Mouse (Mus musculus) liver, embryonic 16.5 days (tissue): ENCODE results near the gene Six1. TPM values are rescaled to one million over a fixed set of nuclear protein-coding genes. Genes with fewer than 3 reads are reported as not detected.
"Not testable (repeated sequence)": the region's sequence is repeated elsewhere in the genome, so short reads cannot be mapped to it uniquely, and the experiment has no call there.

Experiments used
- ATAC-seq: fragments of 200-750 bp; cut with Nextera tagmentation; 2 replicates; pipeline ENCODE4 v1.8.0; 2017; ENCODE audit warnings: low read depth, mild to moderate bottlenecking, moderate number of reproducible peaks, moderate library complexity
- H3K27ac ChIP-seq: fragments of 300-500 bp; sonication (generic); 2 replicates; pipeline ENCODE4 v1.5.1; 2014; ENCODE audit warnings: mild to moderate bottlenecking, low read length
- H3K27me3 ChIP-seq: fragments of 300-500 bp; sonication (generic); 2 replicates; pipeline ENCODE4 v1.6.1; 2014; ENCODE audit warnings: low read depth, low read length, mixed read lengths; ENCODE audit not compliant: control insufficient read depth, insufficient read depth
- H3K36me3 ChIP-seq: fragments of 300-500 bp; sonication (generic); 2 replicates; pipeline ENCODE4 v1.6.1; 2014; ENCODE audit warnings: mild to moderate bottlenecking; ENCODE audit not compliant: control insufficient read depth, insufficient read depth
- H3K4me1 ChIP-seq: fragments of 300-500 bp; sonication (generic); 2 replicates; pipeline ENCODE4 v1.6.1; 2014; ENCODE audit warnings: low read depth, low read length, mixed read lengths; ENCODE audit not compliant: control insufficient read depth
- H3K4me2 ChIP-seq: fragments of 300-500 bp; sonication (generic); 2 replicates; pipeline ENCODE4 v1.6.1; 2014; ENCODE audit warnings: low read depth, low read length, mixed read lengths
- H3K4me3 ChIP-seq: fragments of 300-500 bp; sonication (generic); 2 replicates; pipeline ENCODE4 v1.5.1; 2014; ENCODE audit warnings: low read depth, mild to moderate bottlenecking, low read length
- H3K9ac ChIP-seq: fragments of 300-500 bp; sonication (generic); 2 replicates; pipeline ENCODE4 v1.6.1; 2014; ENCODE audit warnings: low read depth, low read length
- H3K9me3 ChIP-seq: fragments of 300-500 bp; sonication (generic); replicated peaks from 2 replicates; pipeline ENCODE4 v1.6.1; 2016; ENCODE audit warnings: low read length; ENCODE audit not compliant: control insufficient read depth
- WGBS: fragments of 180-500 bp; shearing (Covaris S2); extraction: QIAGEN DNeasy Blood & Tissue Kit; methylation state at CpG from one replicate; pipeline ENCODE4 v1.1.7; 2014; ENCODE audit not compliant: insufficient replicate concordance; 5-methylcytosine and 5-hydroxymethylcytosine counted together
- polyA plus RNA-seq: library from polyadenylated mRNA; unstranded; fragments of >200 nt; fragmentation: Nextera tagmentation; extraction: Ambion mirVana; gene quantifications from 2 replicates; pipeline ENCODE4 v1.2.1, GENCODE M21; 2015

The Six1 gene
- polyA plus RNA-seq, 1 experiment from 2014 or later, result 0.24 TPM

DNA sequence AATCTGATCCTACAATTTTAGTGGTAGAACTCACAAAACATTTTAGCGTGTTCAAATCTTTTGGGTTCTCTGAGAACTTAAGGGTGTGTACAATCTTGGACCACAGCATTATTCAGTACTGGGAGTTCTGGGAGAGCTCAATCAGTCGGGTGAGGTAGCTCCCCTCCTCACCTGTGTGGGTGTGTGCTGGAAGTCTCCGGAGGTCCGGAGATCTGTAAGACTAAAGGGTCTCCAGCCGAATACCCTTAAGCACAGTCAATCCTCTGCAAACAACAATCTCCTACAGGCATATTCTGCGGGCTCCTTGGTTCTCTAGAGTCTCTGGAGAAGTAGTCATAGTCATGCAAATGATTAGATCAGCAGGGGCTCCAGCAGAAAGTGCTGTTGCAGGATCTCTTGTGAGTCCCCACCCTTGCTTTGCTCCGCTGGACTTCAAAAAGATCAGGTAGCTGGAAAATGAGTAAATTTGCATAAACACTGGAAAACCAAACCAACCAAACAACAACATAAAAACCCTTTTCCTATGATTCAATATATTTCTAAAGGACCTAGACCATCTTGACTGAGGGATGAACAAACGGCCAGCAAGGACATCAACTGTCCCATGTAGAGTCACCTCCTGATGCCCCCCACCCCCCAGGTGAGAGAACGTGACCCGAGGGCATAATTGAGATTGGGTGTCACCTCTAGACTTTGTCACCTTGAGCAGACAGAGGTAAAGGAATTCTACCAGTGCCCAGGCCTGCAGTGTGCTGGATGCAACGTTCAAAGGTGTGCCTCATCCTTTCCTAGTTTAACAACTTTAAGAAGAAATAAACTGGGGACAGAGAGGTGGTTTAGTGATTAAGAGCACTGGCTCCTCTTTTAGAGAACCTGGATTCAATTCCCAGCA is 32.3 kb upstream of the Six1 start:
- no peaks in the 10 kb centered on the region for H3K27me3 ChIP-seq
- ATAC-seq, result no peak
- peaks cover 6% of the 10 kb centered on the region for H3K4me1 ChIP-seq
- no peak overlapping the region for H3K27ac ChIP-seq
- no peak overlapping the region for H3K4me3 ChIP-seq
- H3K36me3 ChIP-seq, result no peaks in the 10 kb centered on the region
- H3K4me2 ChIP-seq, result no peak overlapping the region
- H3K9ac ChIP-seq, result no peak overlapping the region
- no peaks in the 10 kb centered on the region for H3K9me3 ChIP-seq
- 30% methylated on average over 11 of the region's 11 CpGs for WGBS

DNA sequence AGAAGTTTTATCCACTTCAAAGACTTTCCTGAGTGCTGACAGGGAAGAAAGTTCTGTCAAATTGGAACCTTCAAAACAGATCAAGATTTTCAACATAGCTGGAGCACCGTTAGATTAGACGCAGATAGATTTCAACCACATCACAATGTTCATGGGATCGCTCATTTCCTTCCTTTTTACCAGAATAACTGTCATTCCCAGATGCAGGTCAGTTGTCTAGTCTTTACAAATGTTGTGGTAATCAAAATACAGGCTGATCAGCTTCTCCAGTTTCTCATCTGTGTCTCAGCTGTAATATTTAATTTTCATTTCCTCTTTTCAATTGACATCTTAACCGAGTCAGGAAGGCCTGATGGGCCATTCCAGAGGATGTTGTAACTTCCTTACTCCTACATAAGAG is 30.1 kb upstream of the Six1 start:
- Histone ChIP-seq H3K27me3 (no peaks in the 10 kb centered on the region), H3K9ac (no peak overlapping the region), H3K36me3 (no peaks in the 10 kb centered on the region), H3K4me2 (no peak overlapping the region), H3K4me1 (peaks cover 5% of the 10 kb centered on the region), H3K9me3 (no peaks in the 10 kb centered on the region), H3K27ac (no peak overlapping the region), H3K4me3 (no peak overlapping the region)
- WGBS, result 25% methylated on average over 4 of the region's 4 CpGs
- ATAC-seq, result no peak

DNA sequence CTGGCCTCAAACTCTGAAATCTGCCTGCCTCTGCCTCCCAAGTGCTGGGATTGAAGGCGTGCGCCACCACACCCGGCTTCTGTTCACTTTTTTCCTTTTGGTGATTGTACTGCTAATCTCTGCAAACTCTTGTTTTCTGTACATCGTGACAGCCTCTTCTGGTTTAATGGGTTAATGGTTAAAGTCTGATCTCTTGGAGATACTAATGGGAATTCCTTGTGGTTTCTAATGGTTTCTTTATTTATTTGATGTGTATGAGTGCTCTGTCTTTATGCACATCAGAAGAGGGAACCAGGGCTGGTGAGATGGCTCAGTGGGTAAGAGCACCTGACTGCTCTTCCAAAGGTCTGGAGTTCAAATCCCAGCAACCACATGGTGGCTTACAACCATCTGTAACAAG is 28.1 kb upstream of the Six1 start:
- not testable (repeated sequence) for H3K9ac ChIP-seq, H3K27ac ChIP-seq, H3K4me1 ChIP-seq, H3K9me3 ChIP-seq, H3K27me3 ChIP-seq, H3K4me2 ChIP-seq, H3K36me3 ChIP-seq, ATAC-seq, H3K4me3 ChIP-seq
- 68% methylated on average over 4 of the region's 4 CpGs for WGBS

DNA sequence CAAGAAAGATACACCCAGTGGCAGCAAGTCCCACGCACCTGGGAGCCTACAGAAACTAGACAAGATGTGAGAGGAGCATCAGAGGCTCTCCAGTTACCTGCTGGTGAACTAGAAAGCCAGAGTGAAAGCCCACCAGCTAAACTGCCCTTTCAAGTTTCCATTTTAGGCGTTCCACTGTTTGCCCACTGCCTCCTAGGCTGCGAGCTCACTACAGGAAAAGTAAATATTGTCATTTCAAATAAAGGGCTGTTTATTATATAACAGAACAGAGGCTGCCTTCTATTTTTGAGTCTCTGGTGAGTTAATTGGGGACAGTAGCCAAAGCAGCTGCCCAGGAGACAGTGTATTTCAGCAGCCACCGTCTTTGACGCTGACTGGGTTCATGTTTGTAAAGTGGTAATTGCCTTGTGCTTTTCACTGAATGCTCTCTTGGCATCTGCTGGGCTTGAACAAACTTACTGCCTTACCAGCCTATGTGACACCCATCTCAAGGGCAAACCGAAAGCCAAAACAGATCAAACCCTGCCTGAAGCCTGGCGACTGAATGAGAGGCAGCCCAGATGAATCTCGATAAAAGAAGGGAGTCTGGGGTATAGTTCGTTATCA is 7.2 kb upstream of the Six1 start:
- no peak overlapping the region for H3K4me2 ChIP-seq
- no peak for ATAC-seq
- 49% methylated on average over 9 of the region's 9 CpGs for WGBS

DNA sequence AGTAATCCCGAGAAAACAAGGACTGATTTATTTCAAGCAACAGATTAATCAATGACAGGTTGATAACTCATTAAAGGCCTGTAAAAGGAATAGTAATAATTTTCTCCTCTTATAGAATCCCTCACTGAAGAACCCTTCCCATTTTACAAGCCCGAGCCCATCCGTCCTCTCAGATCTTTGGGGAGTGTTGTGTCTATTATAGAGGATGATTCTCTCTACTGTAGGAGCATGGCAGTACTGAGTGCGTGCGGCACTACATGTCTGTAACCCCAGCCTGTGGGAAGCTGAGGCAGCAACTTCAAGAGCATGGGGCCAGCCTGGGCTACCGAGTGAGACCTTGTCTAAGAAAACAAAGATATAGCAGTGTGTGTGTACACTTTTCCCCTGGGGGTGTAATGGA is 3.8 kb upstream of the Six1 start:
- no peak for ATAC-seq
- WGBS, result 62% methylated on average over 6 of the region's 6 CpGs
- H3K27me3 ChIP-seq, result peaks cover 45% of the 10 kb centered on the region

More for the DNA sequence above, 7.2 kb upstream of the Six1 start:
- H3K9ac ChIP-seq, result no peak overlapping the region
- no peaks in the 10 kb centered on the region for H3K36me3 ChIP-seq
- H3K9me3 ChIP-seq, result no peaks in the 10 kb centered on the region
- no peak overlapping the region for H3K27ac ChIP-seq
- H3K4me3 ChIP-seq, result no peak overlapping the region
- no peaks in the 10 kb centered on the region for H3K4me1 ChIP-seq
- H3K27me3 ChIP-seq, result peaks cover 11% of the 10 kb centered on the region

DNA sequence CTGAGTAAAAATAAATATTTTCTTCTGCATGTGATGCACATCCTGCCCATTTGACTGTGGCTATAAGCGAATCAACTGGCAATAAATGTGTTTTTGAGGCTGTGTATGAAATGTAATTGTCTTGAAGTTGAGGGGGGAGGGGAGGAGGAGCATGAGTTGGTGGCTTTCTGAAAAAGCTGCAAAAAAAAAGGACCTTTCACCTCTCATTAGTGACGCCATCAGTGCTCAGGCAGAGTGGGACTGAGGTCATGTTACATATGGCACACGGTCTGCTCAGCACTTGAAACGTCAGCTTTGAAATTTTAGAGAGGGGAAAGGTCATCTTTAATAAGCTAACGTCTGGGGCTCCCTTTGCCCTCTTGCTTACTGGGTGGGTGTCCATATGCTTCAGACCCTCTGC is 1.8 kb upstream of the Six1 start:
- ATAC-seq, result no peak
- 12% methylated on average over 5 of the region's 5 CpGs for WGBS

More for the DNA sequence above, 3.8 kb upstream of the Six1 start:
- no peak overlapping the region for H3K4me2 ChIP-seq
- H3K9me3 ChIP-seq, result no peaks in the 10 kb centered on the region
- no peak overlapping the region for H3K9ac ChIP-seq
- H3K4me3 ChIP-seq, result no peak overlapping the region
- H3K36me3 ChIP-seq, result no peaks in the 10 kb centered on the region
- no peak overlapping the region for H3K27ac ChIP-seq
- H3K4me1 ChIP-seq, result no peaks in the 10 kb centered on the region

DNA sequence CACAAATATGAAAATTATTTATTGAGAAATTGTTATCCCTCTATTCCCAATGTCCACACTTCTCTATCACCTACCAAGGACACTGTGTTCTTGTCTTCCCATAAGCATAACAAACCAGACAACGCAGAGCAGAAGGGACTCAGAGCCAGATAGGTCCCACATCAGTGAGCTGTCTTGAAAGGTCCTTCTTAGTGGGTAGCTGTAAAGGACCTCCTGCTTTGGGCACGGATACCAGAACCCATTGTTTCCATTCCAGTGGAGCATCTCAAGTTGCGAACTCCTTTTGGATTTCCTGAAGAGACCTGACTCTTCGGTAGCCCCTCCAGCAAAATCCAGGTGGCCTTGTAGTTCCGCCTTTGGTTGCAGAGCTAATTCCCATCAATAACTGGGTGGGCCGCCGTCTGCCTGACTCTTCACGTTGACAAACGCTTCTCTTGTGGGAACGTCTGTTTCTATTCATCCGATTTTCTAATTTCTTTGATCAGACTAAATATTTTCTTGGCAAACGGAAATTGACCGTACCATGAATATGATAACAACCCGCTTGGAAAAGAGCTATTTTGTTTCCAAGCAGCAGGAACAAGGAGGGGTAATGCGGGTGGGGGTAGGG is 994 bp upstream of the Six1 start:
- H3K4me3 ChIP-seq, result no peak overlapping the region
- H3K27ac ChIP-seq, result no peak overlapping the region
- 21% methylated on average over 15 of the region's 15 CpGs for WGBS
- no peaks in the 10 kb centered on the region for H3K9me3 ChIP-seq
- no peak for ATAC-seq
- H3K4me1 ChIP-seq, result no peaks in the 10 kb centered on the region
- H3K4me2 ChIP-seq, result no peak overlapping the region
- H3K27me3 ChIP-seq, result peaks cover 70% of the 10 kb centered on the region
- H3K36me3 ChIP-seq, result no peaks in the 10 kb centered on the region
- no peak overlapping the region for H3K9ac ChIP-seq

More for the DNA sequence above, 1.8 kb upstream of the Six1 start:
- Histone ChIP-seq H3K4me2 (no peak overlapping the region), H3K27me3 (peaks cover 62% of the 10 kb centered on the region), H3K36me3 (no peaks in the 10 kb centered on the region), H3K27ac (no peak overlapping the region), H3K9me3 (no peaks in the 10 kb centered on the region), H3K4me1 (no peaks in the 10 kb centered on the region), H3K9ac (no peak overlapping the region), H3K4me3 (no peak overlapping the region)

DNA sequence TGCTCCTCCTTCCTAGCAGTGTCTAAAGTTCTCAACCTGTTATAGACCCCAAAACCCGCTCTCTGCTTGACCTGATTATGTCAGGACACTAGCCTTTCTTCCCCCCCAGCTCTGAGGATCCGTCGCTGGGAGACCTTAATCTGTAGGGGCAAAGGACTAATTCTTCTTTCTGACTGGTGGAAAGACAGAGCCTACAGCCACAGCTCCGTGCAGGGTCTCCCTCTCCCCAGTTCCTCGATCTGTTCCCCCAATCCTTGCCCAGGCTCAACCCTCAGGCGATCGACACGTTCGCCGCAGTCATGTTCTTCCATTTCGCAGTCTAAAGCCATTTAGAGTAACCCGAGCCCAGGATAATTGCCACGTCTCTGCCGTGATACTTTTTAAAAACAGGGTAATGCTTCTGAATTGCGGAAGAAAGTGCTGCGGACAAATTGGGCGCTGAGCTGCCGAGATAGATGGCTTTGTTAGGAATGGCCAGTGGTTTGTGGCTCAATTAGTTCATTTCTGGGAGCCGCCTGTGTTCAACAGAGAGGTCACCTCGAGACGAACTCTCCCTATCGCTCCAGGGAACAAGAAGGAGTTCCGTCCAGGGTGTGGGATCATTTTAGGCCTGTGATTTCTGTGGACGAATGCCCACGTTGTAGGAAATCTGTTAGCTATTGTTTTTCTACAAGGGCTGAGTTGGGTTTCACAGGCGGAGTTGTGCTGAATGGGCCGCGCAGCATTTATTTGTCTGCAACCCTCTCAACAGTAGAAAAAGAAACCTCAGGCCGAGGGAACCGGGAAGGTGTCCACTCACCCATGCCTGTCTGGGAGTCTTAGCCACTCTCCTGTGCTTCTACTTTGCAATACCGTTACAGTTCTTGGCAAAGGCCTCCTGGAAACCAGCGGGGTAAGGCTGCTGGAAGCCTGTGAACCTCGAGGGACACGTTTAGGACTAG is 766 bp downstream of the Six1 start:
- no peaks in the 10 kb centered on the region for H3K9me3 ChIP-seq
- no peak overlapping the region for H3K27ac ChIP-seq
- WGBS, result 3% methylated on average over 34 of the region's 34 CpGs
- no peaks in the 10 kb centered on the region for H3K4me1 ChIP-seq
- no peaks in the 10 kb centered on the region for H3K36me3 ChIP-seq
- H3K27me3 ChIP-seq, result peaks cover 87% of the 10 kb centered on the region
- no peak for ATAC-seq
- H3K9ac ChIP-seq, result no peak overlapping the region
- H3K4me3 ChIP-seq, result peak overlapping the region; percentile 56
- peak overlapping the region; percentile 70 for H3K4me2 ChIP-seq
